Mouse (Mus musculus): ENCODE measurements around the gene Sema4d.

Gene Sema4d

DNA sequence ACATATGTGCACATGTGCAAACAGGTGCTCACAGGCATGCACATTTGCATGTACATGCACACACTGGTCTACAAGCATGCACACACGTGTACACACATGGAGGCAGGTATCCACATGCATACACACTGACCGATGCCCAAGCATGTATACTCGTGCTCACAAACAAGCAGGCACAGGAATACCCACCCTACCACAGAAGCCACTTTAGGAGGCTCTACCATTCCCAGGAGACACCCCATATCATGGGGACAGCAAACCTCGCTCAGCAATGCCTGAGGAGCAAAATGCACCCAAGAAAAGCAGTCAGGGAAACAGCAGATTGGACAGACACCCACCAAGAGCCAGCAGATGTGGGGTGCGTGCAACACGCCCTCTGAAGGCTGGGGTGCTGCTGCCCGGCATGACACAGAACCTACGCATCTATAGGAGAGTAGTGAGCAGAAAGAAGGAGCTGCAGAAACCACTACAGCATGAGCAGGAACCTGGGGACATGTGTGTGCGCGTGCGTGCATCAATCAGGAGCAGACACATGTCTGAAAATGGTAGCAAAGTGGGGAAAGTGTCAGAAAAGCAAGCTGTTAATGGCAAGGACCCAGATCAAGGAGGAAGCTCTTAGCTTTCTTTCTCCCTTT, 15.1 kb downstream of the Sema4d start:
- 52% methylated on average over 11 of the region's 11 CpGs for WGBS

DNA sequence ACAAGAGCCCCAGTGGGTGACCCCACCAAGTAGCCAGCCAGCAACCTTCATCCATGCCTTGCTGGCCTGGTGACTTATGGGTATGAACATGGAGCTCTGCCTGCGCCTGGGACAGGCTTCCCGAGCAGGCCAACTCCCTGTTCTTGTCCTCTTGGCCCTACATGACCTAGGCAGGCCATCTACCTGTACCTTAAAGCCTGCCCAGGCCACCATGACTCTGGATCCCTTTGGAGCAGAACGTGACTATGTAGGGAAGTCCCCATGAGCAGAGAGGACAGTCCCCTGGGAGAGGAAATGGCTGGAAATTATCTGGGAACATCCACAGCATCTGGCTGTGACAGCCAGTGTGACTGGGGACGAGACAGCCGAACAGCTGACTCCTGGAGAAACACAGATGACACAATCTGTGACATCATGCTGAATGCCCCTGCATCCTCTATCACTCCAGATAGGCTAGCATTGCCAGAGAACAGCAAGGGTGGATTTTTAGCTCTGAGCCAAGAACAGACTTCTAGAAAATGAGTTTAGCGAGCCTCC, 15.7 kb downstream of the Sema4d start:
- 28% methylated on average over 6 of the region's 6 CpGs for WGBS

DNA sequence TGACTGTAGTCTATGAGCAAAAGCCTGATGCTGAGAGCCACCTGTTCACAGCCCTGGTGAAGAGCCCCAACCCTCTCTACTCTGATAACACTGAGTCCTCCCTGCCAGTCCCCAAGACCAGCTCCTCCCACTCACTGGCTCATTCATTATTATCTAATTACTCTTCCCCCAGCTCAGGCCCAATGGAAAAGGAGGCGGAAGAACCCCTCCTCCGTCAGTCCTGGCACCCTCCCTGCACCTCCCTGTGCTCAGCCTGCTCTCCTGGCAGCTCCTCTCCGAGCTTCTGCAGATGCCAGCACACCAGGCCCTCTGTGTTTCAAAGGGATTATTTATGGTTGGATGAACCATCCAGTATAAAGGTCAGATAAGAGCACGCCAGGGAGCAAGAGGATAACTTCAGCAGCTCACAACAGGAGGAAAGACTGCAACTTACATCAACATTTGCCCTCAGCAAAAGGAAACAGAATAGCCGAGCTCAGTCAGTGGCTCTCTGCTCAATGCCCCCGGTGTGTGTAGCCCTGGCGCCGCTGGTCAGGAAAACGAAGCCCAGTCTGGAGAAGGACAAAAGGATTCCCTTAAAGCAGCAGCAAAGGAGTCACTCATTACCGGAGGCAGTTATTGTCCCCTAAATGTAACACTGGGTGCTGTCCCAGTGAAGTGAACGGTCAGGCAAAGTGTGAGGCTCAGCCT, 16.4 kb downstream of the Sema4d start:
- 21% methylated on average over 11 of the region's 11 CpGs for WGBS

DNA sequence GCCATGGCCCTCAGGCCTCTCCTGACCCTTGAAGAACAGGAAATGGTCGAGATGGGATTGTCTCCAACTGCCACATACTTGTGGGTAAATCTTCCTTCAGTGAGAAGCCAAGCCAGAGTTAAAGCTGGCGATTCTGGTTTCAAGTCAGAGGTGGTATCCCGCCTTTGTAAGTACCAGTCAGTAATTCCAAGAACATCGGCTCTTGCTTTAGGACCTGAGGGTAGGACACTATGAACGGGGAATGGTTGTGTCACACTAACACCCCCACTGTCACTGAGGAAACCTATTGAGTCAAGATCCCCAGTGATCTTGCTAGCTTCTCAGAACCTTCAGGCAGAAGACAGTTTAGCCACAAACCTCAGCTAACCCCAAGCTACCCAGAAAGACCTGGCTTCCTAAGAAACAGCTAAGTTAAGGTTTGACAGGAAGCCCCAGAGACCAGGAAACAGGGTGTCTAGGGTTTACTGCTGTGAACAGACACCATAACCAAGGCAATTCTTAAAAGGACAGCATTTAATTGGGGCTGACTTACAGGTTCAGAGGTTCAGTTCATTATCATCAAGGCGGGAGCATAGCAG, 17.3 kb downstream of the Sema4d start:
- 83% methylated on average over 6 of the region's 6 CpGs for WGBS

GRCm38 (mm10) chr13:51771802-51772206, 21.7 kb downstream of the Sema4d start:
- WGBS = 37% methylated on average over 10 of the region's 10 CpGs

GRCm38 (mm10) chr13:51770647-51771427, 22.7 kb downstream of the Sema4d start:
- WGBS = 86% methylated on average over 14 of the region's 14 CpGs

DNA sequence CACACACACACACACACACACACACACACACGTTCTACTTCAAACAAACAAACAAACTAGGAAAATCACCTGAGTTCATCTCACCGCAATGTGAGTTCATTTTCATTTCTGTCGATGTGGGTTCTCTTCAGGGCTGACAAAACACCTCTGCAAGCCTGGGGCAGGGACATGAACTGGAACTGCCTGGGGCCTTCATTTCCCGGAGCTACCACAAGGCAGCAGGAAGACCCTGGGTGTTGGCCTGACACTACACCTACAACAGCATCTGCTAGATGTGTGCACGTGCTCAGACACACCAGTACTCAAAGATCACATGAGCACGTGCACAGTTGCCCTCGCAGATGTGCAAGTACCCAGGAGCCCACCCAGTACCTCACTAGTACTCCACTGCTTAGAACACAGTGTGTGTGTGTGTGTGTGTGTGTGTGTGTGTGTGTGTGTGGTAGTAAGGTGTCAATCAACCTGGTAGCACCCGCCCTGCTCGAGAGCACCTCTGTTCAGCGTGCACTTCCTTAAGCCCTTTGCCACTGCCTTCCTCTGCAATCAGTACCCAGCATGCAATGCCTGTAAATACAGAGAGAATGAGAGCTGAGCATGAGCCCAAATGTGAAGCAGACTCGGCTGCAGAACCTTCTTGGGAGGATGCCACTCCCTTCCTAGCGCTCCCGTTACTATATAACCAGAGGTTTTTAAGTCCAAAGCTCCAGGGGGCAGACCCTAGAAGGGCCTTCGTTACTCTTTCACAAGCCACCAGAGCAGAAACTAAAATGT, 25.4 kb downstream of the Sema4d start:
- WGBS = 65% methylated on average over 14 of the region's 14 CpGs

DNA sequence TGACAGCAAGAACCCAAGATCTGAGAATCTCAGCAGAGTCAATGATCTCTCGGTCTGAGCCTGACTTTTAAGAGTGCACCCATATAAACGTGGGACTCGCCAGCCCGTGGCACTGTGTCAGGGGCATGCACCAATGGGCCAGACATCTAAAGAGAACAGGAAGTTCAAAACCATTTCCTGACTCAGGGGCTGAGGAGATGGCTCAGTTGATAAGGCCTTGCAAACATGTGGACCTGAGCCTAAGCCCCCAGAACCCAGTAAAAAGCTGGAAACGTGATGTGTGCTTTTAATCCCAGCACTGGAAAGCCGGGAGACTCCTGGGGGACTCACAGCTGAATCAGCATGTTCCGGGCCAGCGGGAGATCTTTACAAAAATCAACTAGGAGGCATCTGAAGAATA, 26.0 kb downstream of the Sema4d start:
- WGBS = 77% methylated on average over 8 of the region's 8 CpGs

DNA sequence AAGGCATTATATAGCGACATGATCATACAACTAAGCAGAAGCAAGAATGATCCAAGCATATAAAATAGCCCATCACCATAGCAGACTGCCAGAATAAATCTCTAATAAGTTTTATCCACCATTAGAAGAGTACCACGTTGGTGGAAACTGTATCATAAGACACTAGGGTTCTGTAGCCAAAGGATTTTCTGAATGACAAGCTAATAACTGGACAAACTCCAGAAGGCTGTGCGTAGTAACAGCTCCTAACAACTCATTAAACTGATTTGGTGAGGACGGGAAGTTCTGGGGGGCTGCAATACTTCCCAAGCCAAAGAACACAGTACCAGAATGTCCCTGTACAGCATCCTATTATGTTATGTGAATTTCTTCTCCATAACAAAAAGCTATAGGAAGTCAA, 26.8 kb downstream of the Sema4d start:
- 77% methylated on average over 4 of the region's 4 CpGs for WGBS

DNA sequence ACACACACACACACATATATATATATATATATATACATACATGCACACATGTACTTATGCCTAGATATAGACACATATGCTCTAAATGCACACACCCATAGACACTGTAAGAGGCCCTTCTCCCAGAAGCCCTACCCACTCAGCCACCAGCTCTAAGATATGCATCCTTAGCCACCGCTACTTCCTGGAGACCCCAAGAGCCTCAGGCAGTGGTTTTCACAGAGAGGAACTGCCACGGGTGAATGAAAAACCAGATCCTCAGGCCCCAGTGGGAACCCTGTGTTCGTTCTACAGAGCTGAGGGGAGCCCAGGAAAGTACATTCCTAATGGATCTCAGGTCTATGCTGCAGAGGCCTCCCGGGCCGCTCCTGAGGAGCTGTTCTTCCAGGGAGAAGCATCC, 28.2 kb downstream of the Sema4d start:
- WGBS = 87% methylated on average over 5 of the region's 5 CpGs

DNA sequence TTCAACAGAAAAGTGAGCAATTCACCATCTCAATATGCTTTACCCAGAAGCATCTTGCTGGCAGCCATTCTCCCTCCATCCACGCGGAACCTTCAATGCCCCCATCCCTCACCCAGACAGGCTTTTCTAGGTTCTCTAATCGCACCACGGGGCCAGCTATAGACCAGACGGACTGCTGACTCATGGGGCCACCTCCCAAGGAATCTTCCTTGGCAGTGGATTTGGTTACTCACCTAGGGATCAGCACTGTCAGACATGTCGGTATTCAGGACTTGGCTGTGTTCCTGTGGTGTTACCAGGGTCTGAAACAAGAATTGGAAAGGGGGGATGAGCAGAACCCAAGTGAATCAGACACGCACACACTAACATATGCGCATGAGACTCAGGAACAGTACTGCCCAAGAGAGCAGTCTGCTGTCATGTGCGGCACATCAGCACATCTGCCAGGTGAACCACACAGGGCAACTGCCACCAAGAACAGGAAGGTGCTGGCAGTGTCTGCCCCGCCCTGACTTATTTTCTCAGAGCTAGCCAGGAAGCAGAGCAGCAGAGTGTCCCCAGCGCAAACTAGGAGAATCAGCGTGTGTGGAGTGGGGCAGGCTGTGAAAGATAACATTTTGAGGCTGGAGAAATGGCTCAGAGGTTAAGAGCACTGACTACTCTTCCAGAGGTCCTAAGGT, 30.4 kb downstream of the Sema4d start:
- WGBS = 72% methylated on average over 12 of the region's 12 CpGs

DNA sequence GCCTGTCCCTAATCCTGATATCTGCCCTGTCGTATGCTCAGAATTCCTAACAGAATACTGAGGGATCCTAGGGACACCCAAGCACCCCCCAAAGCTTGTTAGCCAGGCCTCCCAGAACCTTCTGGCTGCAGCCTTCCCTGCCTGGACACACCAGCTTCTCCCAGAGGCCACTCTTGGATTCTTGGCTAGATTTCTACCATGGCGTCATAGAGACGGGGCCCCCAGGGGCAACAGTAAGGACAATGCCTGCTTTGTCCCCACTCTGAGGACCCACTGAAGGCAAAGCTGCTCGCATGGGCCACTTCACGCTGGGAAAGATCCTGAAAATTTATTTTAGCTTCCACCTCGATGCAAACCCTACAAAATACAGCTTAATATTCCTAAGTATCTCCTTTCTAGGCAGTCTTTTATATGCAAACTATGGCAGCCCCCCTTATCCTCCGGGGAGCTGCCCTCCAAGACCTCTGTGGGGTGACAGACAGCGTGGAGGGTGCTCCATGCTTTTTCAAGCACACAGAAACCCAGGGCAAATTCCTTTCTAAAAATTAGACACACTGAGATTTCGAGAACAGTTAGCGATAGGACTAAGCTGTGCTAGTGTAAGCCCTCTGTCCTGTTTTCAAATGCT, 32.2 kb downstream of the Sema4d start:
- 65% methylated on average over 10 of the region's 10 CpGs for WGBS

DNA sequence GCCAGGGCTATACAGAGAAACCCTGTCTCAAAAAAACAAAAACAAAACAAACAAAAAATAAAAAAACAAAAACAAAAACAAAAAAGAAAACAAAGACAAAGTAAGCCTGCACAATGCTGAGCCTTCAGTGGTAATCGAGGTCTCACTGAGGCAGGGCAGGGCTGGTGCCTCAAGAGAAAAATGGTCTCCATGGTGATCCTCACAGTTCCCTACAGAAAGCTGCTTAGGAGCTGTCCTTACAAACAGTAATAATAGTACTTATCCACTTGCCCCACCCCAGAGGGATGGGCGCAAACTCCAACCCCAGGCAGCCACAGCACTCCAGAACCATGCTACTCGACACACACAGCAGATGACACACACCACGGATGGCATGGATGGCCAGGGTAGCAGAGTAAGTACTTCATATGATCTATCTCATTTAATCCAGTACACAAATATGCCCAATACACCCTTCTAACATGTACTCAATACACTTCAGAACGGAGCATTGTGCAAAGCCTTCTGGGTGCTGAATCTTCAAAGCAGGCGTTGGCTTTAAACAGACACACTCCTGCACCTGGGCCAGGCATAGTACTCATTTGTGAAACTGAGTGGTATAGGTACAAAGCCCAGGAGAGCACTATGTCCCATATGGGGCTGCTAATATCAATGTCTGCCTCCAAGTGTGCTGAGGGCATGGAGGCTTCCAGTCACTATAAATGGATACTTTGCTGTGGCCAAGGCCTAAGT, 34.1 kb downstream of the Sema4d start:
- 83% methylated on average over 6 of the region's 6 CpGs for WGBS

DNA sequence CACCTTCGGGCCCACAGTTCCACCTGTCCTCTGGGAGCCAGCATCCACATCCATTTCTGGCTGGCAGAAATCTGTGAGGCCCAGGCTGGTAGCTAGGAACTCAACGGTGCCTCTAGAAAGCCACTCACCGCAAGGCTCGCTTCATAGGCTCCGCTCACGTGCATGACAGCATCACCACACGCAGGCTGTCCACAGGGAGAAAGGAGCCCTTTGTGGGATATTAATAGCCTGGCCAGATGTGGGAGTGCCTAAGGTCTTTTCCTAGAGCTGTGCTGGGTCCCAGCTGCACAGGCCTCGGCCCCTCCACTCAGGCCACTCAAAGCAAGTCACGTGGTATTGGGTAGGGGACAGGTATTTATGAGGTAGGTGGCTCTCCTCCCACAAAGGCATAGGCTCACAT, 35.1 kb downstream of the Sema4d start:
- WGBS = 71% methylated on average over 9 of the region's 9 CpGs

GRCm38 (mm10) chr13:51757099-51757498, 36.4 kb downstream of the Sema4d start:
- WGBS = 88% methylated on average over 2 of the region's 2 CpGs

DNA sequence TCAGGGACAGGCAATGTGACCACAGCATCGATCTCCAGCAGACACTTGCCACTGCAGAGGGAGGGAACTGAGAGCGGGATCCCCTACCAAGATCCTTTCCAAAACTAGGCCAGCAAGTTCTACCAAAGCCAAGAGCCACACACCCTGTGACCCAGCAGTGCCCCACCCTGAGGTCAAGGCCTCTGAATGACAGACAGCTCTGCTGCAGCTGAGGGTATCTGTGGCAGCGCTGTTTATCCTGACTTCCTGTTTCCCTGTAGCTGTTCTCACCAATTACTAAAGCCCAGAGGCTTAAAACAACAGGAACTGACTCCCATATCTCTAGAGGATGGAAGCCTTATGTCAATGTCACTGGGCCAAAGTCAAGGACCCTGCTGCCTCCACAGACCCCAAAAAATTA, 37.0 kb downstream of the Sema4d start:
- 36% methylated on average over 3 of the region's 3 CpGs for WGBS

- WGBS = 47% methylated on average over 9 of the region's 9 CpGs
Measured at GRCm38 (mm10) chr13:51756019-51756418, 37.5 kb downstream of the Sema4d start.

DNA sequence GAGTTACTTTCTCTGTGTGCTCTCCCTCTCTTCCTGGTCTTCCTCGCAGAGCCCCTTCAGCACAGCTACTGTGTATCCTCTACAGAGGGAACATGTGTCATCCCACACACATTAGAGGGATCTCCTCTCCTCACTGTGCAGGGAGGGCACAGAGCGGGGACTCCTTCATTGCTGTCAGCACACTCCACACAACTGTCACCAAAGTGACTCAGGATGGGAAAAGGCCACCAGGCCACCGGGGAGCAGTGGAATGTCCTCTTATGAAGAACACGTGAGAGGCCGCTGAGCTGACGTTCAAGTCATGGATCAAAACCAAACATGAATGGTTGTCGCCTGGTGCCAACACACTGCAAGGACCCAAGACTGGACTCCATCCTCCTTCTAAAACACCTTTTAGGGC, 38.0 kb downstream of the Sema4d start:
- 75% methylated on average over 7 of the region's 7 CpGs for WGBS

- WGBS = 78% methylated on average over 13 of the region's 13 CpGs
Measured at GRCm38 (mm10) chr13:51754559-51755126, 38.9 kb downstream of the Sema4d start.
